Comparison of ENCODE assay signal across 16 mouse cellular contexts in genomic region chr8:102983910-102984225, GRCm38 (mm10).
A peak's percentile ranks its signal among the peaks of the same experiment; 100 is the strongest.
DNase-seq lines count a peak whose midpoint lies in the region; ATAC-seq lines count a peak whose summit lies in the region.
"Had no signal": no experiment of that assay in that cellular context is flagged by ENCODE, and none has a peak within 500 bp of the region (broad histone marks: within the 10 kb centered on the region; RNA-seq: fewer than 3 reads in every experiment).

No protein-coding gene starts in this region.

- ATAC-seq in hindbrain, embryonic 11.5 days (ENCODE audit: low FRiP score): peak; percentile 63
- no peak for ATAC-seq in hindbrain, embryonic 14.5 days (ENCODE audit: low FRiP score)
- peak; percentile 80 for ATAC-seq in embryonic facial prominence, embryonic 15.5 days (ENCODE audit: insufficient number of reproducible peaks, low FRiP score, low TSS enrichment, low read depth)
- ATAC-seq in liver, embryonic 12.5 days: no peak
- ATAC-seq: intestine, postnatal 0 days had no signal

- no peak overlapping the region for H3K27ac ChIP-seq in hindbrain, embryonic 11.5 days (ENCODE audit: low read depth, low read length)
- no peak overlapping the region for H3K27ac ChIP-seq in hindbrain, embryonic 14.5 days
- peak overlapping the region; percentile 75 for H3K27ac ChIP-seq in embryonic facial prominence, embryonic 15.5 days (replicated peaks)
- H3K27ac ChIP-seq in limb, embryonic 10.5 days: peak overlapping the region; percentile 86
- H3K27ac ChIP-seq in liver, embryonic 12.5 days: no peak overlapping the region
- H3K27ac ChIP-seq: lung, embryonic 15.5 days; neural tube, embryonic 13.5 days had no signal

- peak; percentile 31 for DNase-seq in hindbrain, embryonic 11.5 days (ENCODE audit: low spot score)
- no peak for DNase-seq in hindbrain, embryonic 14.5 days (ENCODE audit: low spot score)
- DNase-seq in embryo, embryonic 10 days (ENCODE audit: low spot score): peak; percentile 73
- peak; percentile 83 for DNase-seq in limb, embryonic 10.5 days (ENCODE audit: low spot score)
- DNase-seq in cerebellum, adult 11-12 months: no peak
- no peak for DNase-seq in adipocyte (ENCODE audit: low spot score)
- DNase-seq: adrenal gland, postnatal 10 days; heart, adult 11 months; heart, postnatal 10 days; liver; thymus, adult 2 months had no signal

- H3K4me1 ChIP-seq in hindbrain, embryonic 11.5 days (replicated peaks; ENCODE audit: control insufficient read depth, insufficient read depth, low read length): no peaks in the 10 kb centered on the region
- no peaks in the 10 kb centered on the region for H3K4me1 ChIP-seq in hindbrain, embryonic 14.5 days (replicated peaks; ENCODE audit: control insufficient read depth, insufficient read depth, low read length)
- peaks cover 19% of the 10 kb centered on the region for H3K4me1 ChIP-seq in embryonic facial prominence, embryonic 15.5 days
- H3K4me1 ChIP-seq in limb, embryonic 10.5 days: peaks cover 44% of the 10 kb centered on the region
- H3K4me1 ChIP-seq in liver, embryonic 12.5 days: no peaks in the 10 kb centered on the region

- no peak overlapping the region for H3K4me3 ChIP-seq in hindbrain, embryonic 11.5 days (ENCODE audit: low read depth, low read length)
- no peak overlapping the region for H3K4me3 ChIP-seq in hindbrain, embryonic 14.5 days (replicated peaks; ENCODE audit: low read length)
- no peak overlapping the region for H3K4me3 ChIP-seq in embryonic facial prominence, embryonic 15.5 days (replicated peaks)
- no peak overlapping the region for H3K4me3 ChIP-seq in limb, embryonic 10.5 days
- H3K4me3 ChIP-seq in liver, embryonic 12.5 days: no peak overlapping the region
- H3K4me3 ChIP-seq: lung, embryonic 15.5 days; neural tube, embryonic 13.5 days had no signal

- no peak overlapping the region for H3K4me2 ChIP-seq in hindbrain, embryonic 11.5 days (replicated peaks; ENCODE audit: low read depth, low read length)
- H3K4me2 ChIP-seq in hindbrain, embryonic 14.5 days (replicated peaks): no peak overlapping the region
- H3K4me2 ChIP-seq in embryonic facial prominence, embryonic 15.5 days (replicated peaks): no peak overlapping the region
- H3K4me2 ChIP-seq in liver, embryonic 12.5 days: no peak overlapping the region
- H3K4me2 ChIP-seq: lung, embryonic 15.5 days; neural tube, embryonic 13.5 days had no signal

- no peak overlapping the region for H3K9ac ChIP-seq in hindbrain, embryonic 11.5 days (ENCODE audit: low read depth, low read length)
- H3K9ac ChIP-seq in hindbrain, embryonic 14.5 days: no peak overlapping the region
- H3K9ac ChIP-seq in embryonic facial prominence, embryonic 15.5 days: no peak overlapping the region
- no peak overlapping the region for H3K9ac ChIP-seq in liver, embryonic 12.5 days
- H3K9ac ChIP-seq: lung, embryonic 15.5 days; neural tube, embryonic 13.5 days had no signal

- 34% methylated on average over 3 of the region's 3 CpGs for WGBS in hindbrain, embryonic 11.5 days
- 41% methylated on average over 3 of the region's 3 CpGs for WGBS in hindbrain, embryonic 14.5 days
- 21% methylated on average over 3 of the region's 3 CpGs for whole genome bisulfite sequencing in embryonic facial prominence, embryonic 15.5 days
- WGBS in limb, embryonic 10.5 days: 14% methylated on average over 3 of the region's 3 CpGs
- WGBS in liver, embryonic 12.5 days (ENCODE audit: insufficient replicate concordance): 49% methylated on average over 3 of the region's 3 CpGs

- no peaks in the 10 kb centered on the region for H3K36me3 ChIP-seq in hindbrain, embryonic 11.5 days (ENCODE audit: control insufficient read depth, insufficient read depth, low read length)
- no peaks in the 10 kb centered on the region for H3K36me3 ChIP-seq in hindbrain, embryonic 14.5 days (replicated peaks; ENCODE audit: control insufficient read depth, insufficient read depth)
- H3K36me3 ChIP-seq in embryonic facial prominence, embryonic 15.5 days: no peaks in the 10 kb centered on the region
- H3K36me3 ChIP-seq in limb, embryonic 10.5 days: no peaks in the 10 kb centered on the region
- H3K36me3 ChIP-seq in liver, embryonic 12.5 days: no peaks in the 10 kb centered on the region
- H3K36me3 ChIP-seq: lung, embryonic 15.5 days; neural tube, embryonic 13.5 days had no signal

- H3K9me3 ChIP-seq in hindbrain, embryonic 11.5 days (ENCODE audit: control insufficient read depth, low read length): no peaks in the 10 kb centered on the region
- no peaks in the 10 kb centered on the region for H3K9me3 ChIP-seq in hindbrain, embryonic 14.5 days (ENCODE audit: control insufficient read depth, low read length)
- H3K9me3 ChIP-seq in embryonic facial prominence, embryonic 15.5 days (replicated peaks): no peaks in the 10 kb centered on the region
- no peaks in the 10 kb centered on the region for H3K9me3 ChIP-seq in limb, embryonic 10.5 days (replicated peaks)
- H3K9me3 ChIP-seq in liver, embryonic 12.5 days (replicated peaks): no peaks in the 10 kb centered on the region
- H3K9me3 ChIP-seq: lung, embryonic 15.5 days; neural tube, embryonic 13.5 days had no signal

- H3K27me3 ChIP-seq in hindbrain, embryonic 11.5 days (ENCODE audit: control insufficient read depth, insufficient read depth, low read length): no peaks in the 10 kb centered on the region
- no peaks in the 10 kb centered on the region for H3K27me3 ChIP-seq in hindbrain, embryonic 14.5 days (ENCODE audit: control insufficient read depth, insufficient read depth, low read length)
- no peaks in the 10 kb centered on the region for H3K27me3 ChIP-seq in embryonic facial prominence, embryonic 15.5 days
- H3K27me3 ChIP-seq in limb, embryonic 10.5 days (ENCODE audit: low read depth, poor library complexity, severe bottlenecking): no peaks in the 10 kb centered on the region
- H3K27me3 ChIP-seq in liver, embryonic 12.5 days (replicated peaks): no peaks in the 10 kb centered on the region
- H3K27me3 ChIP-seq: lung, embryonic 15.5 days; neural tube, embryonic 13.5 days had no signal

Comparison
In these comparisons a context has a peak if more than half of its experiments do, and no peak if none do; other contexts are left out.
1. ATAC-seq: peak in hindbrain, embryonic 11.5 days (single experiment) and embryonic facial prominence, embryonic 15.5 days (single experiment); none in hindbrain, embryonic 14.5 days (single experiment) and liver, embryonic 12.5 days (single experiment).
2. DNase-seq: peak in hindbrain, embryonic 11.5 days (single experiment), embryo, embryonic 10 days (single experiment) and limb, embryonic 10.5 days (single experiment); none in hindbrain, embryonic 14.5 days (single experiment), cerebellum, adult 11-12 months (single experiment) and adipocyte (single experiment).
3. H3K27ac ChIP-seq: peak in embryonic facial prominence, embryonic 15.5 days (single experiment) and limb, embryonic 10.5 days (single experiment); none in hindbrain, embryonic 11.5 days (single experiment), hindbrain, embryonic 14.5 days (single experiment) and liver, embryonic 12.5 days (single experiment).